Mouse (Mus musculus) cortical plate, adult 2 months (tissue): Measurements from ENCODE around the gene Cnot10.

Experiments used
- CTCF ChIP-seq: fragments of 200-500 bp; IDR thresholded peaks from 2 replicates; pipeline ENCODE4 v1.5.1; 2011; ENCODE audit warnings: mild to moderate bottlenecking, control low read depth, low read length; ENCODE audit not compliant: insufficient read depth; ENCODE audit errors: extremely low read depth
- POLR2A ChIP-seq: fragments of 200-500 bp; IDR thresholded peaks from 2 replicates; pipeline ENCODE4 v1.6.1; 2011; ENCODE audit warnings: mild to moderate bottlenecking, low read length, control low read depth; ENCODE audit not compliant: insufficient read depth; ENCODE audit errors: extremely low read depth

- TF ChIP-seq POLR2A (no peak), CTCF (no peak)
Observed at GRCm38 (mm10) chr9:114686245-114686644, 46.3 kb upstream of the Cnot10 start.
